Mouse (Mus musculus) cortical plate, adult 2 months (tissue): ENCODE data around the gene Igfbp1.

ENCODE experiments used
- CTCF ChIP-seq: fragments of 200-500 bp; IDR thresholded peaks from 2 replicates; pipeline ENCODE4 v1.5.1; 2011; ENCODE audit warnings: mild to moderate bottlenecking, control low read depth, low read length; ENCODE audit not compliant: insufficient read depth; ENCODE audit errors: extremely low read depth
- POLR2A ChIP-seq: fragments of 200-500 bp; IDR thresholded peaks from 2 replicates; pipeline ENCODE4 v1.6.1; 2011; ENCODE audit warnings: mild to moderate bottlenecking, low read length, control low read depth; ENCODE audit not compliant: insufficient read depth; ENCODE audit errors: extremely low read depth

DNA sequence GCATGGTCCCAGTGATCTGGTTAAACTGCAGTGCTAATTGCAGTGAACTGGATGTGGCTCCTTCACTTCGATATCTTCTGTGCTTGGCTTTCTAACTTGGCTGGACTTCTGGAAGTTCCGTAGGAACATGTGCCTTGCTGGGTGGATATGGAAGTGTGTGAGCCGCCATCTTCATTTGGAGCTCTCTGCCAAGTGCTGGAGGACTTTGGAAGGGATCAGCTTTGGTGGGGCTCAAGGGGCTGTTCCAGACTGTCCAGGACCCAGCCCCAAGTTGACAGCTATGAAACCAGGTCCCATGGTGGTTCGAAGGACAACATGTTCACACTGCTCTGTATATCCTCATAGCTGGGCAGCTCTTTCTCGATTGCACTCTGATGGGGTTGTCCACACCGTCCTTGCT is 41.0 kb downstream of the Igfbp1 start:
- TF ChIP-seq CTCF (no peak), POLR2A (no peak)
